Mouse (Mus musculus): ENCODE measurements around the gene Ccr10. TPM values are rescaled to one million over a fixed set of nuclear protein-coding genes. Genes with fewer than 3 reads are reported as not detected.
"Not testable (repeated sequence)": the region's sequence is repeated elsewhere in the genome, so short reads cannot be mapped to it uniquely, and the experiment has no call there.

Gene Ccr10
- polyA plus RNA-seq, 1 experiment from 2014 or later: 0.29 TPM

DNA sequence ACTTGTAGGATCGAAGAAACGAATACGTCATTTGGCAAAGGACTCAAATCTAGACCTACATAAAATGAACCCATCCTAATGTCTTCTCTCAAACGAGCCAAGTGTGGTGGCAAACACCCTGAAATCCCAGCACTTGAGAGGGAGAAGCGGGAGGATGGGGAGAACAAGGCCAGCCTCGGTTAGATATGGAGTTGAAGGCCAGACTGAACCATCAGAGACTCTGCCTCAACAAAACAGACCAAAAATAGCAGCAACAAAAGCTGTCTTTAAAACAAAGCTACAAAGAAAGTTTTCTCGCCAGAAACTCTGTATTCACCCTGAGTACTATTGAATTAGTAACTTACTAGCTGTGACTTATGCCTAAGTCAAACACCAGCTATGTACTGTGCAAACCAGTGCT lies 38.2 kb downstream of the Ccr10 start:
- Histone ChIP-seq H3K27me3 (replicated peaks; ENCODE audit: control insufficient read depth, insufficient read depth, low read length) (no peaks in the 10 kb centered on the region), H3K4me1 (ENCODE audit: control insufficient read depth, insufficient read depth, low read length) (peaks cover 10% of the 10 kb centered on the region; the same call in 1 of the 2 replicates), H3K36me3 (ENCODE audit: control insufficient read depth, insufficient read depth, low read length) (no peaks in the 10 kb centered on the region), H3K9me3 (ENCODE audit: control insufficient read depth, low read length) (no peaks in the 10 kb centered on the region), H3K27ac (ENCODE audit: low read length) (no peak overlapping the region), H3K4me3 (ENCODE audit: low read length) (no peak overlapping the region), H3K9ac (ENCODE audit: low read depth, low read length) (no peak overlapping the region), H3K4me2 (ENCODE audit: low read depth, low read length) (no peak overlapping the region)
- 77% methylated on average over 7 of the region's 7 CpGs for WGBS
- ATAC-seq: no peak

DNA sequence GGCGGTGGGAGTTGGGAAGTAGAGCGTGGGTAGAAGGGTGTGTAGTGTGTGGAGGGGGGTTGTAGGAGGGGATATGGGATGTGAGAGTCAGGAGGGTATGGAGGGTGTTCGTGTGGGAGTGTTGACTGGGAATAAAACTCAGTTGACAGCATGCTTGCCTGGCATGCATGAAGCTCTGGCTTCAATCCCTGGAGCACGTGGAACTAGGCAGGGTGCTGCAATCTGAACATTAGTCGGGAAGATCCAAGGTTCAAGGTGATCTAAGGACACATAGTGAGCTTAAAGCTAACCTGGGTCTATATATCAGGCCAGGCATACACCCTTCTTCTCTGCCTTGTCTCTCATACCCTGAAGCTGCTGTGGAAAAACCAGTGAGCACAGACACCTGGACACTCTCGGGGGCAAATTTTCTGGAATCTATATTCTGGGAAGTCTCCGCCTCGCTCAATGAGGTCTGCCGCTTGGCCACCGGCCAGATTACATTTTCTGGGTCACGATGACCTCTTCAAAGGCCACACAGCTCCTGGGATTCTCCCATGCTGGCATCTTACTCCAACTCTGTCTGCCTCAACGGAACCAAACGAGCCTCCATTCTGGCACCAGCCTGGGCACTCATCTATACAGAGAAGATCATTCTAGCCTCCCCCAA lies 40.9 kb downstream of the Ccr10 start:
- Histone ChIP-seq H3K4me2 (ENCODE audit: low read depth, low read length) (no peak overlapping the region), H3K36me3 (ENCODE audit: control insufficient read depth, insufficient read depth, low read length) (no peaks in the 10 kb centered on the region), H3K9me3 (ENCODE audit: control insufficient read depth, low read length) (no peaks in the 10 kb centered on the region), H3K4me1 (ENCODE audit: control insufficient read depth, insufficient read depth, low read length) (peaks cover 10% of the 10 kb centered on the region; the same call in 1 of the 2 replicates), H3K27me3 (replicated peaks; ENCODE audit: control insufficient read depth, insufficient read depth, low read length) (no peaks in the 10 kb centered on the region), H3K4me3 (ENCODE audit: low read length) (no peak overlapping the region), H3K27ac (ENCODE audit: low read length) (no peak overlapping the region), H3K9ac (ENCODE audit: low read depth, low read length) (no peak overlapping the region)
- no peak for ATAC-seq
- WGBS: 76% methylated on average over 13 of the region's 13 CpGs

DNA sequence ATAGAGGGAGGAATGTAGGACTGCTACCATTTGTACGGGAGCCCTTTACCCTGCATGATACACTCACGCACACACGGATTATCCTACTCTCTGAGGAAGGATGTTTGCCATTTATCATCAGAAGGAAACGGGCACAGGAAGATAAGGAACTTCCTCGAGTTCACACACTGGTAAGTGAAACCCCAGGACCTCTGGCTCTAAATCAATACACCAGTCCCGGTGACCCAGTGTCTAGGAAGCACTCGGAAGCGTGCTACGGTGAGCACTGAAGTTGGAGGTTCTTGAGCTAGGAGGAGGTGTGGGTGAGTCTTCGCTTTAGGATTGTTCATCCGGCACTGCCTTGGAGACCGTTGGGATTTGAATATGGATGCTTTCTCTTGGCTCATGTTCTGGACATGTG lies 42.2 kb downstream of the Ccr10 start:
- H3K27me3 ChIP-seq (replicated peaks; ENCODE audit: control insufficient read depth, insufficient read depth, low read length): no peaks in the 10 kb centered on the region
- peaks cover 3% of the 10 kb centered on the region; the same call in 1 of the 2 replicates for H3K4me1 ChIP-seq (ENCODE audit: control insufficient read depth, insufficient read depth, low read length)
- ATAC-seq: no peak
- no peaks in the 10 kb centered on the region for H3K36me3 ChIP-seq (ENCODE audit: control insufficient read depth, insufficient read depth, low read length)
- no peak overlapping the region for H3K4me2 ChIP-seq (ENCODE audit: low read depth, low read length)
- no peak overlapping the region for H3K27ac ChIP-seq (ENCODE audit: low read length)
- H3K9me3 ChIP-seq (ENCODE audit: control insufficient read depth, low read length): no peaks in the 10 kb centered on the region
- no peak overlapping the region for H3K9ac ChIP-seq (ENCODE audit: low read depth, low read length)
- WGBS: 57% methylated on average over 12 of the region's 12 CpGs
- no peak overlapping the region for H3K4me3 ChIP-seq (ENCODE audit: low read length)

DNA sequence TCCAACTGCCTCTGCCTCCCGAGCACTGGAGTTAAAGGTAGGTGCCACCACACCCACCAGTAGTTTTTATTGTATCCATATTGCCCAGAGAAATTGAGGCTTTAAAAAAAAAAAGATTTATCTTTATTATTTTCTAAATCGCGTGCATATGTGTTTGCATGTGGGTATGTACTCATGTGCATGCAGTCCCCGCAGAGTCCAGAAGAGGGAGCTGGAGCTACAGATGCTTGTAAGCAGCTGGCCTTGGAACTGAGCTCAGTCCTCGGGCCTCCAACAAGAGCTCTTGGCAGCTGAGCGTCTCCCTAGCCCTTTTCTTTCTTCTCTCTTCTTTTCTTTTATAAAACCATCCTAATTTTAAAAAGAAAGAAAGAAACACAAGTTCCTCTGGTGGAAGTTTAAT lies 43.5 kb downstream of the Ccr10 start:
- no peak for ATAC-seq
- H3K27me3 ChIP-seq (replicated peaks; ENCODE audit: control insufficient read depth, insufficient read depth, low read length): no peaks in the 10 kb centered on the region
- no peak overlapping the region for H3K27ac ChIP-seq (ENCODE audit: low read length)
- H3K4me2 ChIP-seq (ENCODE audit: low read depth, low read length): no peak overlapping the region
- H3K4me1 ChIP-seq (ENCODE audit: control insufficient read depth, insufficient read depth, low read length): peaks cover 3% of the 10 kb centered on the region; the same call in 1 of the 2 replicates
- WGBS: 86% methylated on average over 6 of the region's 6 CpGs
- no peaks in the 10 kb centered on the region; the same call in 1 of the 2 replicates for H3K9me3 ChIP-seq (ENCODE audit: control insufficient read depth, low read length)
- no peak overlapping the region for H3K4me3 ChIP-seq (ENCODE audit: low read length)
- H3K36me3 ChIP-seq (ENCODE audit: control insufficient read depth, insufficient read depth, low read length): 0 out of 2 replicates have a peak, but pooled peaks cover under 1% of the 10 kb centered on the region
- H3K9ac ChIP-seq (ENCODE audit: low read depth, low read length): no peak overlapping the region

DNA sequence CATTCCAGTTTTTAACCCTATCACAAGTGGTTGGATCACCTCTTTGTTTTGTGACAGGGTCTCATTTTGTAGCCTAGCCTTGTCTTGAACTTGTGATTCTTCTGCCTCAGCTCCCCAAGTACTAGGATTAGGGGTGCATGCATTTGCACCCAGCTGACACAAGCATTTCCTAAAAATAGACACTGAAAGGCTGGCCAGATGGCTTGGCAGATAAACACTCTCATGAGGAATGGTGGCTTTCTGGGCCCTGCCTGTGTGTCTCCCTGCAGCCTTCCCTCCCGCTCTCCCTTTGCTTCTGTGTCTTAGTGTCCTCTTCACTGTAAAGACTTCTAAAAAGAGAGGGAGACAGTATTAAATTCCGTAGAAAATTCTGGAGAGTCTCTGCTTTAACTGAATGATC lies 44.1 kb downstream of the Ccr10 start:
- no peak for ATAC-seq
- Histone ChIP-seq H3K27me3 (replicated peaks; ENCODE audit: control insufficient read depth, insufficient read depth, low read length) (no peaks in the 10 kb centered on the region), H3K4me1 (ENCODE audit: control insufficient read depth, insufficient read depth, low read length) (peaks cover 3% of the 10 kb centered on the region; the same call in 1 of the 2 replicates), H3K4me3 (ENCODE audit: low read length) (no peak overlapping the region), H3K4me2 (ENCODE audit: low read depth, low read length) (no peak overlapping the region), H3K36me3 (ENCODE audit: control insufficient read depth, insufficient read depth, low read length) (0 out of 2 replicates have a peak, but pooled peaks cover 4% of the 10 kb centered on the region), H3K9ac (ENCODE audit: low read depth, low read length) (no peak overlapping the region), H3K9me3 (ENCODE audit: control insufficient read depth, low read length) (no peaks in the 10 kb centered on the region; the same call in 1 of the 2 replicates), H3K27ac (ENCODE audit: low read length) (no peak overlapping the region)
- WGBS: 68% methylated on average over 2 of the region's 2 CpGs

DNA sequence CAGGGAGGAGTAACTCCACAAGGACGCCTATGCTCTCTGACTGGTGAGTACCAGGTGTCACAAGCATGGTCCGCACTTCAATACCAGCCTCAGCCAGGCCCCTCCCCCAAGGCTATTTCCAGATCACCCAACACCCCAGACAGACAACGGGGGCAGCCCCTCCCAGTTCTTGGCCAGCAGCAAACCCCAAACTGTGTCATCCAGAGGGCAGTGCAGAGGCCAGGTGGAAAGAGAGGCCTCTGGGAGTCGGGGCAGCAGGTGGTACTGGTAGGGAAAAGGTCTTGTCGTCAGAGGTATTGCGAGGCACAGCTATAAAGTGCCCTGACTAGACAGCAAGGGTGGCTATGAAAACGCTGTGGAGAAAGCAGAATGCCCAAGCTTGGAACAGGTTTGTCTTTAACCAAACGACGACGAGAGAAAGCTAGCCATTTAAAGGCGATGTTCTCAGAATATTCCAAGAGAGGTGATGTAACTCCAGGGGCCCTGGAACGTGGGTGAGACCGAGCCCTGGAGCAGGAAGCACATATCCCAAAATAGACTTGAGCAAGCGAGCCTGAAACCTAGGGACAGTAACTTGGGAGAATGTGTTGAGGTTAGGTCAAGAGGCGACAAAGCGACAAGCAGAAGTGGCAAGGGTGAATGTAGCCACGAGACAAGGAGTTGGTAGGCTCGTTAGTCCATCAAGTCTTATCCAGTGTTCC lies 45.0 kb downstream of the Ccr10 start:
- ATAC-seq: peak; percentile 48

DNA sequence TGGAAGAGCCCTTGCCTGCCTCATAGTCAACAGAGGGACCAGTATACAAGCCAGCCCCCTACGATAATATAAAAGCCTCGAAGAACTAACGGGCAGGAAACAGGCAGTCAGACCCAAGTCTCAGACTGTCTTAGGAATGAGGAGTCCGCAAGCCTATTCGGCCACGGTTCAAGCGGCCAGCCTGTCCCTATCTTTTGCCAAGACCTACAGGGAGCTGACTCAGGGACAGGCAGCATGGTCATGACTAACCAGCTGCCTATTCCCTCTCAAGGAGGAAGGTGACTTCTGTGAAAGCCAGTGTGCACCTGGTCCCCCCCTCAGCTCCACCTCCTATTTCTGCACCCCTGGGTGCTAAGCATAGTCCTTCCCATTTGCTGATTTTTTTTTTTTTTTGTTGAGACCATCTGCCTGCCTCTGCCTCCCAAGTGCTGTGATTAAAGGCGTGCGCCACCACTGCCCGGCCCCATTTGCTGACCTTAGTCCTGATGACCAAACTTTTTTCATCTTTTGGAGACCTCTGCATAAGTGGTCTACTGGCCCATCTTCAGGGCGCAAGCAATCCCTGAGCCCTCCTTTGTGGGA lies 46.2 kb downstream of the Ccr10 start:
- WGBS: 86% methylated on average over 11 of the region's 11 CpGs
- Histone ChIP-seq H3K4me2 (ENCODE audit: low read depth, low read length) (no peak overlapping the region), H3K4me3 (ENCODE audit: low read length) (no peak overlapping the region), H3K9ac (ENCODE audit: low read depth, low read length) (no peak overlapping the region), H3K36me3 (ENCODE audit: control insufficient read depth, insufficient read depth, low read length) (peaks cover 7% of the 10 kb centered on the region; the same call in 1 of the 2 replicates), H3K27ac (ENCODE audit: low read length) (no peak overlapping the region), H3K9me3 (ENCODE audit: control insufficient read depth, low read length) (no peaks in the 10 kb centered on the region; the same call in 1 of the 2 replicates), H3K27me3 (replicated peaks; ENCODE audit: control insufficient read depth, insufficient read depth, low read length) (no peaks in the 10 kb centered on the region), H3K4me1 (ENCODE audit: control insufficient read depth, insufficient read depth, low read length) (peaks cover 3% of the 10 kb centered on the region; the same call in 1 of the 2 replicates)
- no peak for ATAC-seq

More for the DNA sequence above, 45.0 kb downstream of the Ccr10 start:
- peaks cover 7% of the 10 kb centered on the region; the same call in 1 of the 2 replicates for H3K36me3 ChIP-seq (ENCODE audit: control insufficient read depth, insufficient read depth, low read length)
- peaks cover 3% of the 10 kb centered on the region; the same call in 1 of the 2 replicates for H3K4me1 ChIP-seq (ENCODE audit: control insufficient read depth, insufficient read depth, low read length)
- no peaks in the 10 kb centered on the region for H3K27me3 ChIP-seq (replicated peaks; ENCODE audit: control insufficient read depth, insufficient read depth, low read length)
- peak overlapping the region; percentile 40; the same call in 1 of the 2 replicates for H3K9ac ChIP-seq (ENCODE audit: low read depth, low read length)
- H3K4me3 ChIP-seq (ENCODE audit: low read length): no peak overlapping the region
- no peak overlapping the region for H3K4me2 ChIP-seq (ENCODE audit: low read depth, low read length)
- 38% methylated on average over 18 of the region's 18 CpGs for WGBS
- H3K9me3 ChIP-seq (ENCODE audit: control insufficient read depth, low read length): no peaks in the 10 kb centered on the region; the same call in 1 of the 2 replicates
- no peak overlapping the region for H3K27ac ChIP-seq (ENCODE audit: low read length)

DNA sequence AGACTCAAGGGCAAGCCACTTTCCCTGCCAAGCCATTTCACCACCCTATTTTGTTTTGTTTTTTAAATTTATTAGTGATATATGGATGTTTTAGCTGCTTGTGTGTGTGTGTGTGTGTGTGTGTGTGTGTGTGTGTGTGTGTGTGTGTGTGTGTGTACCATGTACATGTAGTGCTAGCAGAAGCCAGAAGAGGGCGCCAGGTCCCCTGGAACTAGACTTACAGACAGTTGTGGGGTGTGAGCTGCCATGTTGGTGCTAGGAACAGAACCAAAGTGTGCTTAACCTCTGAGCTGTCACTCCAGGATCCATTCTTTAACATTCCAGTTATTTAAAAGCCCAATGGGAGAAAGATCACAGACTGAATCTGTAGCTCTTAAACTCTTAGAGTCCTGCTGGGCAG lies 48.2 kb downstream of the Ccr10 start:
- H3K27ac ChIP-seq (ENCODE audit: low read length): no peak overlapping the region
- no peak overlapping the region for H3K9ac ChIP-seq (ENCODE audit: low read depth, low read length)
- 86% methylated on average over 1 of the region's 1 CpGs for WGBS
- H3K27me3 ChIP-seq (replicated peaks; ENCODE audit: control insufficient read depth, insufficient read depth, low read length): no peaks in the 10 kb centered on the region
- H3K36me3 ChIP-seq (ENCODE audit: control insufficient read depth, insufficient read depth, low read length): peaks cover 7% of the 10 kb centered on the region; the same call in 1 of the 2 replicates
- no peak for ATAC-seq
- peaks cover 3% of the 10 kb centered on the region; the same call in 1 of the 2 replicates for H3K4me1 ChIP-seq (ENCODE audit: control insufficient read depth, insufficient read depth, low read length)
- H3K4me3 ChIP-seq (ENCODE audit: low read length): no peak overlapping the region
- no peak overlapping the region for H3K4me2 ChIP-seq (ENCODE audit: low read depth, low read length)
- no peaks in the 10 kb centered on the region; the same call in 1 of the 2 replicates for H3K9me3 ChIP-seq (ENCODE audit: control insufficient read depth, low read length)

DNA sequence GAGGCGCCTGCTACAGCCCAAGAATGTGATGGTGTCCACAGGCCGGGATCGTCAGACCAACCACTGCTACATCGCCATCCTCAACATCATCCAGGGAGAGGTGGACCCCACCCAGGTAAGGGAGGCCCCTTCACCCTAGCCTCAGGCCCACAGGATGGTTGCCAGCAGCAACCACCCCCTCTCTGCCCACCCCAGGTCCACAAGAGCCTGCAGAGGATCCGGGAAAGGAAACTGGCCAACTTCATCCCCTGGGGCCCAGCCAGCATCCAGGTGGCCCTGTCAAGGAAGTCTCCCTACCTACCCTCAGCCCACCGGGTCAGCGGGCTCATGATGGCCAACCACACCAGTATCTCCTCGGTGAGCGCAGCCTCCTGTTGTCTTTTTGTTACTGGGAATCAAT lies 50.2 kb downstream of the Ccr10 start:
- H3K4me2 ChIP-seq (ENCODE audit: low read depth, low read length); H3K27ac ChIP-seq (ENCODE audit: low read length); H3K9me3 ChIP-seq (ENCODE audit: control insufficient read depth, low read length); H3K9ac ChIP-seq (ENCODE audit: low read depth, low read length); H3K27me3 ChIP-seq (replicated peaks; ENCODE audit: control insufficient read depth, insufficient read depth, low read length); H3K36me3 ChIP-seq (ENCODE audit: control insufficient read depth, insufficient read depth, low read length); ATAC-seq; H3K4me3 ChIP-seq (ENCODE audit: low read length): not testable (repeated sequence)
- WGBS: 94% methylated on average over 7 of the region's 9 CpGs
- peaks cover 11% of the 10 kb centered on the region for H3K4me1 ChIP-seq (ENCODE audit: control insufficient read depth, insufficient read depth, low read length)

All from intestine, embryonic 16.5 days (tissue).